Mouse (Mus musculus) C2C12 (cell line): ENCODE measurements around the gene Mipep. TPM values are rescaled to one million over a fixed set of nuclear protein-coding genes. Genes with fewer than 3 reads are reported as not detected.

ENCODE experiments used
- H3K27me3 ChIP-seq: one replicate; pipeline ENCODE4 v1.6.1; 2011; ENCODE audit not compliant: control insufficient read depth, insufficient read depth, insufficient read length
- H3K36me3 ChIP-seq: one replicate; pipeline ENCODE4 v1.6.1; 2011; ENCODE audit not compliant: control insufficient read depth, insufficient read depth
- H3K4me3 ChIP-seq: one replicate; pipeline ENCODE4 v1.5.1; 2011; ENCODE audit warnings: mild to moderate bottlenecking, control low read depth; ENCODE audit not compliant: poor library complexity, insufficient read depth, severe bottlenecking
- H3K79me2 ChIP-seq: one replicate; pipeline ENCODE4 v1.6.1; 2011; ENCODE audit not compliant: control insufficient read depth, insufficient read depth
- H3K79me3 ChIP-seq: one replicate; pipeline ENCODE4 v1.6.1; 2011; ENCODE audit warnings: low read depth, control low read depth
- H3ac ChIP-seq: one replicate; pipeline ENCODE3; 2011; ENCODE audit warnings: low read depth; ENCODE audit not compliant: control insufficient read depth, insufficient read length
- CEBPB ChIP-seq: IDR thresholded peaks from one replicate; pipeline ENCODE4 v1.6.1; 2011; ENCODE audit warnings: low read depth, mild to moderate bottlenecking, control low read depth, moderate library complexity
- CTCF ChIP-seq: IDR thresholded peaks from one replicate; pipeline ENCODE4 v1.5.1; 2011; ENCODE audit not compliant: control insufficient read depth, insufficient read depth, insufficient read length
- FOSL1 ChIP-seq: IDR thresholded peaks from one replicate; pipeline ENCODE4 v1.8.0; 2011; ENCODE audit warnings: mild to moderate bottlenecking, low read length; ENCODE audit not compliant: poor library complexity, insufficient read depth, severe bottlenecking
- MAX ChIP-seq: IDR thresholded peaks from one replicate; pipeline ENCODE4 v1.6.1; 2011; ENCODE audit warnings: mild to moderate bottlenecking, control low read depth
- MYOD1 ChIP-seq: IDR thresholded peaks from one replicate; pipeline ENCODE4 v1.6.1; 2011; ENCODE audit warnings: low read depth; ENCODE audit not compliant: control insufficient read depth, insufficient read length
- MYOG ChIP-seq: IDR thresholded peaks from one replicate; pipeline ENCODE4 v1.6.1; 2011; ENCODE audit not compliant: control insufficient read depth, insufficient read length; ENCODE audit errors: extremely low read depth
- USF1 ChIP-seq: IDR thresholded peaks from one replicate; pipeline ENCODE4 v1.6.1; 2011; ENCODE audit warnings: low read depth, mild to moderate bottlenecking, control low read depth, moderate library complexity
- polyA plus RNA-seq: library from polyadenylated mRNA; unstranded; fragments of >200 nt; fragmentation: generic; extraction: Trizol; gene quantifications from one replicate; pipeline ENCODE4 v1.2.1, GENCODE M21; 2012; ENCODE audit warnings: missing spikeins

Mipep gene
- polyA plus RNA-seq, 1 experiment = 9.8 TPM

- TF ChIP-seq FOSL1 (no peak), USF1 (no peak), MYOG (no peak)
- H3K4me3 ChIP-seq = no peak overlapping the region
Measured at GRCm38 (mm10) chr14:60910506-60911444, 126.4 kb downstream of the Mipep start.

GRCm38 (mm10) chr14:60912981-60913468, 128.7 kb downstream of the Mipep start:
- H3K27me3 ChIP-seq = peaks cover 3% of the 10 kb centered on the region
- H3K36me3 ChIP-seq = no peaks in the 10 kb centered on the region
- TF ChIP-seq MYOD1 (no peak), MYOG (no peak)
- no peak overlapping the region for H3K4me3 ChIP-seq
- H3ac ChIP-seq = no peak overlapping the region
- no peaks in the 10 kb centered on the region for H3K79me2 ChIP-seq
- H3K79me3 ChIP-seq = no peaks in the 10 kb centered on the region

More at GRCm38 (mm10) chr14:60910506-60911444, 126.4 kb downstream of the Mipep start:
- Histone ChIP-seq H3K36me3 (no peaks in the 10 kb centered on the region), H3K79me3 (no peaks in the 10 kb centered on the region), H3K79me2 (no peaks in the 10 kb centered on the region), H3ac (no peak overlapping the region), H3K27me3 (no peaks in the 10 kb centered on the region)

- Histone ChIP-seq H3ac (no peak overlapping the region), H3K79me2 (no peaks in the 10 kb centered on the region), H3K36me3 (no peaks in the 10 kb centered on the region), H3K4me3 (no peak overlapping the region), H3K27me3 (peaks cover 3% of the 10 kb centered on the region), H3K79me3 (no peaks in the 10 kb centered on the region)
- TF ChIP-seq MYOD1 (no peak), USF1 (no peak)
Measured at GRCm38 (mm10) chr14:60916661-60917060, 132.3 kb downstream of the Mipep start.

GRCm38 (mm10) chr14:60926011-60926410, 141.6 kb downstream of the Mipep start:
- H3K79me2 ChIP-seq = no peaks in the 10 kb centered on the region
- H3K36me3 ChIP-seq = no peaks in the 10 kb centered on the region
- H3K27me3 ChIP-seq = no peaks in the 10 kb centered on the region
- no peaks in the 10 kb centered on the region for H3K79me3 ChIP-seq
- H3ac ChIP-seq = no peak overlapping the region
- H3K4me3 ChIP-seq = no peak overlapping the region
- TF ChIP-seq CEBPB (no peak), MYOG (no peak), USF1 (no peak), MAX (no peak), FOSL1 (no peak), CTCF (no peak), MYOD1 (no peak)

GRCm38 (mm10) chr14:60935705-60936104, 151.3 kb downstream of the Mipep start:
- Histone ChIP-seq H3K79me3 (no peaks in the 10 kb centered on the region), H3K79me2 (no peaks in the 10 kb centered on the region), H3ac (no peak overlapping the region), H3K27me3 (no peaks in the 10 kb centered on the region), H3K4me3 (no peak overlapping the region), H3K36me3 (no peaks in the 10 kb centered on the region)
- no peak for TF ChIP-seq CTCF
- TF ChIP-seq USF1 = no peak
- no peak for TF ChIP-seq CEBPB
- TF ChIP-seq FOSL1 = no peak
- TF ChIP-seq MYOG = no peak
- TF ChIP-seq MYOD1 = no peak
- TF ChIP-seq MAX = no peak

GRCm38 (mm10) chr14:60937481-60938039, 153.2 kb downstream of the Mipep start:
- H3K79me3 ChIP-seq = no peaks in the 10 kb centered on the region
- H3K4me3 ChIP-seq = no peak overlapping the region
- TF ChIP-seq MYOD1 (no peak), FOSL1 (no peak), CTCF (no peak), MYOG (no peak), CEBPB (no peak), USF1 (no peak), MAX (no peak)
- no peaks in the 10 kb centered on the region for H3K79me2 ChIP-seq
- no peak overlapping the region for H3ac ChIP-seq
- no peaks in the 10 kb centered on the region for H3K36me3 ChIP-seq
- no peaks in the 10 kb centered on the region for H3K27me3 ChIP-seq

Other genes starting within 250 kb of the Mipep start
- 0.40 TPM for gene Spata13, start 150.6 kb upstream of the Mipep start, polyA plus RNA-seq
- not detected for gene C1qtnf9, start 16.4 kb upstream of the Mipep start, polyA plus RNA-seq